Mouse (Mus musculus) layer of hippocampus, postnatal 10 days (tissue): ENCODE results near the gene Dscaml1. TPM values are rescaled to one million over a fixed set of nuclear protein-coding genes. Genes with fewer than 3 reads are reported as not detected.
"Not testable (repeated sequence)": the region's sequence is repeated elsewhere in the genome, so short reads cannot be mapped to it uniquely, and the experiment has no call there.

Experiments
- DNase-seq, 2 experiments: peaks; one replicate each; pipeline ENCODE4 v3.0.0; 2021; ENCODE audit warnings: low spot score in 2 of 2
- total RNA-seq, 2 experiments: library from RNA; stranded (reverse); gene quantifications; 2 replicates each; pipeline ENCODE4 v1.2.3; 2021

Dscaml1 gene
- total RNA-seq, 2 experiments from 2014 or later: 67.0 to 72.6 TPM

DNA sequence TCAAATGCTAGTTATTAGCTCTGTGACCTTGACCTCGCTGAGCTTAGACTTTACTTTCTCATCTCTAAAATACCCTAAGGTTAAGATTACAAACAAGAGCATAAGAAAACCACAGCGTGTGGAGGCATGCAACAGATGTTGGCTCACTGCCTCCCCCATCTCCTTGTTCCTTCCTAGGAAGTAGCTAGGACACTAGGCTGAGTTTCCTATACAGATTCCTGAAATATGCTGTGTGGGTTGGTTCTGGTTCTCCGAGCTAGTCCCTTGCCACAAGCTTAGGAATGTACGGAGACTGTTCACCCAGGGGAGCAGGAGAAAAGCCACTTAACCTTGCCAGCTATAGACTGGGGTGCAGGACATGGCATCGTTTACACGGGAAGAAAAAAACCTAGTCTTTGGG is 339.8 kb downstream of the Dscaml1 start:
- no peak for DNase-seq

GRCm38 (mm10) chr9:45767155-45767554 is 340.7 kb downstream of the Dscaml1 start:
- DNase-seq: no peak

GRCm38 (mm10) chr9:45768421-45768820 is 342.0 kb downstream of the Dscaml1 start:
- no peak for DNase-seq

DNA sequence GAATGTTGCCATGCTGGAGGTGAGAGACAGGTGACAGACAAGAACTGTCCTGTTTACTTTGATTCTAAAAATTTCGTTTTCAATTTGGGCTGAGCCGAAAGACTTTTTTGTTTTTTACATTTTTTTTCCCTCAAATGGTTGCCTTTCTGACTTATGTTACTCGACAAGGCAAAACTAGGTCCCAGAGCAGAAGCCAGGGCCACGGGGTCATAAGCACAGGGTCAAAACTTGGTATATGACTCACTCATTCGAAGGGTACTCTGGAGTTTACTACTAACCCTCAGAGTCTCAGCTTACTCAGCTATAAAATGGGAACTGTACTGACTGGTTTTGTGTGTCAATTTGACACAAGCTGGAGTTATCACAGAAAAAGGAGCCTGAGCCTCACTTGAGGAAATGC is 343.2 kb downstream of the Dscaml1 start:
- no peak for DNase-seq

GRCm38 (mm10) chr9:45774088-45774487 is 347.7 kb downstream of the Dscaml1 start:
- DNase-seq: no peak

DNA sequence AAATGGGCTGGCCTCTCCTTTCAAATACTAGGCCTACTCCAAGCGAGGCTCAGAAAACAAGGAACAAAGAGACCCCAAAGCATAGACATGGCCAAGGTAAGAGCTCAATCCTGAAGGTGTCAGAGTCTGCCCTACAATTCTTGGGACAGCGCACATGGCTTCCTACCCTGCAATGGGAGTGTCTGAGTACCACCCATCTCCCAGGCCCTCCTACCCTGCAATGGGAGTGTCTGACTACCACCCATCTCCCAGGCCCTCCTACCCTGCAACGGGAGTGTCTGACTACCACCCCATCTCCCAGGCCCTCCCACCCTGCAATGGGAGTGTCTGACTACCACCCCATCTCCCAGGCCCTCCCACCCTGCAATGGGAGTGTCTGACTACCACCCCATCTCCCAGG is 349.7 kb downstream of the Dscaml1 start:
- not testable (repeated sequence) for DNase-seq

DNA sequence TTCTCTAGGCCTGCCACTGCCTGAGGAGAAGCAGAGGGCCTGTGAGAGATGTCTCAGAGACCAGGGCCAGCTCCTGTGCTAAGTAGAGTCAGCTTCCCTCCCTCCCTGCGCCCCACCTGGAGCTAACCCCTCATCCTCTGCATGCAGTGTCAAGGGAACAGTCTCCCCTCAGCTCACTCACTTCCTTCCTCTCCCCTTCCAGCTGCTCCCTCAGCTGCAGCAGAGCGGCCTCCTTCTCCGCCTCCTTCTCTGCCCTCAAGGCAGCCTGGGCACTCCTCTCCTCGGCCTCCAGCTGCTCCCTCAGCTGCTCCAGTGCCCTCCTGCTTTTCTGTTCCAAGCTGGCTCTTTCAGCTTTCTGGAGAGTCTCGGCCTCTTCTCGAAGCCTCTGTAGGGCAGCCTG is 352.8 kb downstream of the Dscaml1 start:
- DNase-seq: no peak

- no peak for DNase-seq
These were observed 357.0 kb downstream of the Dscaml1 start for GRCm38 (mm10) chr9:45783249-45784069.

DNA sequence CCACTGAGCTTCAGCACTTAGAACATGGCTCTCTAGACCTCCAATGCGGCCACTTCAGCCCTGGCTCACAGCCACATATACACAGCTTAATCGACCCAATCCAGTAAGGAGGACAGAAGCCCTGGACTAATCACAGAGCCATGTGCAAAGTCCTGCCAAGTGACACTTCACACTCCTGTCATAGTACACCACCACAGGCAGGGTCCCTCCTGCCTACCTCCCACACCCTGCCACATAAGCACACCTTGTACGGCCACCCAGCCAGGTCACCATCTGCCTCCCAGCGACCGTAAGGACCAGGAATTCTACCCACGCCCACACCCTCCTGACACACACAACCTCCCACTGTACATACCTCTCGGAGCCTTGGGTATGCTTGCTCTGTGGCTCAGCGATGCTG is 360.6 kb downstream of the Dscaml1 start:
- no peak for DNase-seq

DNA sequence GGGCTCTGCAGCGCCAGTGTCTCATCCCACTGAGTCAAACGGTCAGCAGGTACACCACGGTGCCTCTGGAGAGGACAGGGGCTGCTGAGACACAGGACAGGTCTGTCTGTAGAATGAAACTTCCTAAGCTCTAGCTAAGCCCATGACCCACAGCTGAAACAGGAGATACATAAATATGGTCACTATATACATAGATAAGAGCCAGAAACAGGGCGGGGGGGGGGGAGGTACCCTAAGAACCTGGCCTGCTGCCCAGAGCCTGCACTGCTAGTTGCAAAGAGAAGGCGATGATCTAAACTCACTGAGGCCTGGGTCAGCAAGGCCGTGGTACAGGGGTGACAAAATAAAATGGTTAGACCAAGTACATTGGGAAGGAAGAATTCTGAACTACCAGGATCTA is 361.1 kb downstream of the Dscaml1 start:
- no peak for DNase-seq

DNA sequence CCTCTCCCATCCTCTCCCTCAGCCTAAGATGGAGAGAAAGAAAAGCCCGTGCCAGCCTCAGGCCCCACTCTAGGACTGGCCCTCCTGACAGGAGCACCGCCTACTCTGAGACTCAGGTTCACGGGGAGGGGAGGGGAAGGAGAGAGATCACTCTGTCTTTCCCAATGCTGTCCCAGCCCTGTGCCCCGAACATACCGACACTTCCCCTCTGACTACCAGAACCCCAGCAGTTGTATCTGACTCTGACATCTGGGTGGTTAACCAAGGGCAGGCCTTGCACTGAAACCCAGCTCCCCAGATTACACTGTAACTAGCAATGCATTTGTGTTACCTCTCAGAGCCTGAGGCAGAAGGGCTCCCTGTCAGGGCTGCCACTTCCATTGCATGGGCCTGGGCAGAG is 362.0 kb downstream of the Dscaml1 start:
- DNase-seq: no peak

- no peak for DNase-seq
These were observed 365.2 kb downstream of the Dscaml1 start for GRCm38 (mm10) chr9:45791456-45792142.

GRCm38 (mm10) chr9:45792235-45792634 is 365.8 kb downstream of the Dscaml1 start:
- no peak for DNase-seq

- DNase-seq: no peak
These were observed 367.3 kb downstream of the Dscaml1 start for GRCm38 (mm10) chr9:45793697-45794096.

GRCm38 (mm10) chr9:45795722-45796121 is 369.3 kb downstream of the Dscaml1 start:
- no peak for DNase-seq

GRCm38 (mm10) chr9:45797271-45797670 is 370.8 kb downstream of the Dscaml1 start:
- no peak for DNase-seq

GRCm38 (mm10) chr9:45798467-45799164 is 372.2 kb downstream of the Dscaml1 start:
- peak; percentile 34 to 56 for DNase-seq

- peak; percentile 43 to 50 for DNase-seq
These were observed 373.0 kb downstream of the Dscaml1 start for GRCm38 (mm10) chr9:45799402-45799801.
